Mouse (Mus musculus): ENCODE measurements around the gene Tmppe.

Tmppe gene

GRCm38 (mm10) chr9:114395258-114395657, 5.6 kb upstream of the Tmppe start:
- no peak for DNase-seq

DNA sequence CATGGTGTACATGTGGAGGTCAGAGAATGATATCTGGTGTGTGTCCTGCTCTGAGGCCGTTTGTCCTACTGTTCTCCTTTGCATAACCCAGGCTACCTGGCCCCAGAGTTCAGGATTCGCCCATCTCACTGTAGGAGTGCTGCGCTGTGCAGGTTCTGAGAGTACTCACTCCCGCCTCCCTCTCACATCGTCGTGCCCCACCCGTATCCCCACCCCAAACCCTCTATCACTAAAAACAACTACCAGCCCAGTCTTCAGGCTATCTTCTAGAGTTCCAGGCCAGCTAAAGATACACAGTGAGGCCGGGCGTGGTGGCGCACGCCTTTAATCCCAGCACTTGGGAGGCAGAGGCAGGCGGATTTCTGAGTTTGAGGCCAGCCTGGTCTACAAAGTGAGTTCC, 1.2 kb upstream of the Tmppe start:
- no peak for DNase-seq

DNA sequence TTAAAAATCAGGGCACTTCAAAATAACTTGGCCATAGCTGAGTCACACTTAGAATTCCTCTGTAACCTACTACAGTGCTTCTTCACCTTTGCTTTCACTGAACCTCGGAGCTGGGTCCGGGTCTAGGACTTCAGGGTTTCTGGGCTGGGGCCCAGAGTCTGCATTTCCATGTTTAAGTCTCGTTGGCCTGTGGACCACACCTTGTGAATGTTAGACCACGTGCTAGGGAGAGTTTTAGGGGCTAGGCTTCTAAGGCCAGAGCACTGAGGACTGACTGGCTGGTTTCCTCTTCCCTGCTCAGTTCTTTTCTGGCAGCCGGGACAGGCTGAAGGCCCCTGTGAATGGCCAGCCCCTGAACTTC, 337 bp upstream of the Tmppe start:
- DNase-seq: no peak

GRCm38 (mm10) chr9:114401685-114402080, 778 bp downstream of the Tmppe start:
- no peak for DNase-seq

GRCm38 (mm10) chr9:114407676-114408075, 6.8 kb downstream of the Tmppe start:
- DNase-seq: no peak

DNA sequence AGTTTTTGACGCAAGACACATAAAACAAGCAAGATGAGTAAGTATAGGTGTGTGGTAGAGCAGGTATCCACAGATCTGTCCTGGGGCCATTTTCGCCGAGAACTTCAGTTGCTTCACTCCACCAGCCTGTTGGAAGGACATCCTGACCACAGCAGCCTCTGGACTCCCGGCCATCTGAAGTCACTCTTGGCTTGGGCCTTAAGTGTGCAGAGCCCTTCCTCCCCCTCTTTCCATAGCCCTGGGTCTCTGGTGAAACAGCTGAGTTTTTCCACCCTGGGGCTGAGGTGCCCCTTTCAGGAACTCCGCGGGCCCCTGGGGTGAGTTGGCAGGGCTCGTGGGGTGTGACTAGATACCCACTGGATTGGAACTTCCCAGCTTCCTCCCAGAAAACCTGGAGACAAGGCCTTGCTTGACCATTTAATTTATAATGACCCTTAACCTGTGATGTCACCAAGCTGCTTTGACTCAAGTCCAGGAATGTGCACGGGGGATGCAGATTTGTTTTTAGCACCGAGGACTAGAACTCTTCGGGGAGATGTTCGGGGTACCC, 9.5 kb downstream of the Tmppe start:
- no peak for DNase-seq

- no peak for DNase-seq
Observed at GRCm38 (mm10) chr9:114411295-114411694, 10.4 kb downstream of the Tmppe start.

DNA sequence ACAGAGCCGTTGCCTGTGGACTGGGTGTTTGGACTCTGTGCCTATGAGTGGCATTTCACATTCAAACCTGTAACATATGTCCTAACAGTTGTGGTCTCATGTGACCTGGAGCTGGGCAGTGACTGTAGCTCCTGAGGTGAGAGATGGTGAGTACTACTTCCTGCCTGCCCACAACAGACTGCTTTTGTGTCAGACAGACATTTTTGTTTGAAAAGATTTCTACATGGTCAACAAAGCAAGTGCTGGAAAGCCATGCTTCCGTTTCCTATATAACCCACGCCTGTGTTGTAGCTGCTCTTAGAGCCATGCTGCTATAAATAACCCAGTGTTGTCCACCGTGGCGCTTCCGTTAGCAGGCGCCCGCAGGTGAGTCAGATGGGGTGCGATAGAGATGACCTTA, 11.5 kb downstream of the Tmppe start:
- no peak for DNase-seq

- no peak for DNase-seq
Observed at GRCm38 (mm10) chr9:114413866-114414265, 13.0 kb downstream of the Tmppe start.

DNA sequence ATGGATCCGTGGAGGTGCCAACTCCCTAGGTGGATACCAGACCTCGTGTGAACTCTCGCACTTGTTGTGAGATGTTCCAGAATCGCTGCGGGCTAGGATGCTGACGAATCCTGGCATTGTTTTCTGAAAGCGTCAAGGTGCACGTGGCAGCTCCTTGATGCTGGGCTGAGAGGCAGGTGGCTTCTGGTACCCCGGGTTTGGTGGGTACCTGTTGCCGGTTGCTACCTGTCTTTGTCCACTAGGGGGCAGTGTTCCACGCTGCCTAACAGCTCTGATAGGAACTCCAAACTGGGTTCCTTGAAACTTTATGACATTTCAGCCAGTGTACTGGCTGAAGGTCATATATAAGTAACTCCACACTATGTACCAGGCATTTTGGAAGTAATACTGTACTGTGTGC, 14.8 kb downstream of the Tmppe start:
- peak in 1 of 2 experiments; percentile 45 for DNase-seq

DNA sequence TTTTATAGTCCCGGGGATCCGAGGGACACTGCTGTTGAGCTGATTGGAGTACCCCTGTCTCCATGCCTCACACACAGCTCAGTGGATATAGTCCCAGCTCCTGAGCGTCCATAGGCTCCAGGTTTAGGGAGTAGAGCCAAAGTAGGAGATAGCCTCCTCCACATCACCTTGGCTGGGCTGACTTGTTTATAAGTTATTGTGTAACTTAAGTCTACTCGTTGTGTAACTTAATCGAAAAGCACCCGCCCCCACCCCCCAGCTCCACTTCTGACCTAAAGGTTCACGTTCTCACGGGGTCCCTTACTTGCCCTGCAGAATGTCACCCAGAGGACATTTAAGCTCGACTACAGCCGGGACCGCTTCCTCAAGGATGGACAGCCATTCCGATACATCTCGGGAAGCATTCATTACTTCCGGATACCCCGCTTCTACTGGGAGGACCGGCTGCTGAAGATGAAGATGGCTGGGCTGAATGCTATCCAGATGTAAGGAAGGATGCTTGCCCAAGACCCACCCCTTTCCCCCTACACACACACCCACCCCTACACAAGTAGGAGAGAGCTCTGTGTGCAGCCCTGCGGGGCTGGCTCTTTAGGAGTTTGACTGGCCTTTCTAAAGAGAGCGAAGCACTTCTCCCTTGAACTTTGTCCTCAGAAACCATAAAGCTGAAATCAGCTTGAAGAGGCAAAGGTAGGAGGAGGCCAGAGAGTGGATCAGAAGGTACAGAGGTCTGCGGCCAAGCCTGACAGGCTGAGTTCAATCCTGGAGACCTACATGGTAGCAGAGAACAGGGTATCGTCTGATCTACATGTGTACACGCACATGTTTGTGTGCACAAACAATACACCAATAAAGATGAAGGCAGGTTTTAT, 16.0 kb downstream of the Tmppe start:
- DNase-seq: no peak

DNA sequence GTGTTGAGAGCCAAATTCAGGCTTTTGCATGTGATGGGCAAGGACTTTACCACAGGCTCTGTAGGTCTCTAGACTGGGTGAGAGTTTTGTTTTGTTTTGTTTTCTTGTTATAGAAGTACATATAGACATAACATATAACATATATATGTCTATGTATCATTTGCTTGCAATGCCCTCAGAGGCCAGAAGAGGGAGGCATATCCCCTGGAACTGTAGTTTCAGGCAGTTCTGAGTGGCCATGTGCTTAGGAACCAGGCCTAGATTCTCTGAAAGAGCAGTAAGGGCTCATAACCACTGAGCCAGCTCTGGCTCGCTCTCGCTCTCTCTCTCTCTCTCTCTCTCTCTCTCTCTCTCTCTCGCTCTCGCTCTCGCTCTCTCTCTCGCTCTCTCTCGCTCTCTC, 17.3 kb downstream of the Tmppe start:
- peak in 1 of 2 experiments; percentile 53 for DNase-seq

- DNase-seq: no peak
Observed at GRCm38 (mm10) chr9:114420443-114420842, 19.5 kb downstream of the Tmppe start.

DNA sequence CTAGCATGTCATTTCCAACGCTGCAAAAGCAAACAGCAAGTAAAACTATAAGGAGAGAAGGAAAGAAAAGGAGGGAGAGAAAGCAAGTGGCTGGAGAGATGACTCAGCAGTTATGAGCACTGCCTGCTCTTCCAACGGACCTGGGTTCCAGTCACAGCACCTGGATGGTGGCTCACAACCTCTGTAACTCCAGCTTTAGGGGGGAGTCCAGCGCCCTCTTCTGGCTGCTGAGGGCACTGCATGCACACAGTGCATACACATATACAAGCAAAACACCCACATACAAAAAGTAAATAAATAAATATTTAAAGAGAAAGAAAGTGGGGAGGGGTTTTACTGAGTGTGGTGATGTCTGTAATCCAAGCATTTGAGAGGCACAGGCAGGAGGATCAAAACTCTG, 20.1 kb downstream of the Tmppe start:
- no peak for DNase-seq

- no peak for DNase-seq
Observed at GRCm38 (mm10) chr9:114421797-114422196, 20.9 kb downstream of the Tmppe start.

DNA sequence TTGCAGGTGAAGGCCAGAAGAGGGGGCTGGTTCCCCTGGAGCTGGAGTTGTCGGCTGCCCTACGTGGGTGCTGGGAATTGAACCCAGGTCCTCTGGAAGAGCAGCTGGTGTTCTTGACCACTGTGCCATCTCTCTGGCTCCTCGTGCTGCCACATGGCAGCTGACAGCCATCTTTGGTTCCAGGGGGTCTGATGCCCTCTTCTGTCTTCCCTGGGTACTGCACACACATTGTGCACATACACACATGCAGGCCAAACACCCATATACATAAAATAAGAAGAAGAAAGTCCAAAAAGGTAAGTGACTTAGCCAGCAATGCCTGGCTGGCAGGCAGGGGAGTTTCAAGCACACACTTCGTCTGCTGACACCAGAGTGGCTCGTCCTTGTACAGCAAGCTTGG, 24.7 kb downstream of the Tmppe start:
- DNase-seq: no peak

DNA sequence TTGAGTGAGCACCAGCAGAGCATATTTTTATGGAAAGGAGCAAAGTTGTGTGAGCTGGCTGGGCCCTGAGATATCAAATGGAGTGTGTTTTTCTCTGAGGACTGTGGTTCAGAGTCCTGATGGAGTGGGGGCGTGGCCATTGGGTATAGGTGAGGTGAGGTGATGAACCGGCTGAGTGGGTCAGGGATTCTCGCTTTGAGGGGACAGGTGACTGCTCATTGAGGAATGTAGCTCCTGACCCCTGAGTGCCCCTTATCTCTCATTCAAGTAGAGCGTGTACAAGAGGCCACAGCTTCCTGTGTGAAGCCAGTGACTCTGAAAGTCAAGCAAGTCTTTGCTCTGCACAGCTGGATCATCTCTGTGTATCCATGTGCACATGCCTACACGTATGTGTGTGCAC, 25.3 kb downstream of the Tmppe start:
- DNase-seq: no peak

DNA sequence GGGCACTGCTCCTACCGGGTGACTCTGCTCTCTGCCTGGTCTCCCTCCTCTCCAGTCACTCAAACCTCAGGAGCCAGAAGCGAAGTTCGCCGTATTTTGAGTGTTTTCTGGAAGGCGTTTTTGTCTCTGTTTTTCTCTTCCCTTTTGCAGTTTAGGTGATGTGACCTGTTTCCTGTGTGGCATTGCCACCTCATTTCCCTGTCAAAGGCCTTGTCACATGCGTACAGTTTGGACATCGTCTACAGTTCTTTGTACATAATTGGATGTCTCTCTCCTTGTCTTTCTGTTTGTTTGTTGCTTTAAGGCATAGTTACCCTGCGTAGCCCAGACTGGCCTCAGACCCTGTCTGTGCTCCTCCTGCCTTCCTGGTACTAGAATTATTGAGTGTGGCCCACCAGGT, 26.5 kb downstream of the Tmppe start:
- DNase-seq: no peak

DNA sequence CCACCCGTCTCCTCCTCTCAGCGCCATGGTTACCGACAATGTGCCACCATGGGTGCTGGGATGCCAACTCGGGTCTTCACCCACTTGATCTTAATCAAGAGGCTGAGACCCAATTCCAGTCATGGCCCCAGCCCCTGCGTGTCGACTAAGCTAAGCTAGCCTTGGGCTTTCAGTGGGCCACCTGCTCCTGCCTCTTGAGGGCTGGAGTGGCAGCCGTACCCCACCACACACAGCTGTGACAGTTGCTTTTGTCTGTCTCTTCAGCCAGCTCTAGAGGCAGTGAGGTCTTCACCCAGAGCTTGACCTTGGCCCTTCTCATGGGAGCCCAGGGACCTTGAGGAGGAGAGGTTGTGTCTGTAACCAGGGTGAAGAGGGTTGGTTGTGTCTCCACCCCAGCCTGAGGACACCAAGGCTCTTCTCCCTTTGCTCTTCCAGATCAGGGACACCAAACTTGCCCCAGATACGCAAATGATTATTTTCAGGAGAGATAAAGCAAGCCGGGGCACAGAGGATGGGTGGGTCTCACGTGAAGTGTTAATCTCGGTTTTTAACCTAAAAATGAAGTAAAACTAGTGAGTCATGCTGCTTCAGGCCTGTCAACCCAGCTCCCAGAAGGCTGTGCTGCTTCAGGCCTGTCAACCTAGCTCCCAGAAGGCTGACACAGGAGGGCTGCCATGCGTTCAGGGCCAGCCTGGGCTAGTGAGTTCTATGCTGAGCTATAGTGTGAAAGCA, 27.4 kb downstream of the Tmppe start:
- no peak for DNase-seq

DNA sequence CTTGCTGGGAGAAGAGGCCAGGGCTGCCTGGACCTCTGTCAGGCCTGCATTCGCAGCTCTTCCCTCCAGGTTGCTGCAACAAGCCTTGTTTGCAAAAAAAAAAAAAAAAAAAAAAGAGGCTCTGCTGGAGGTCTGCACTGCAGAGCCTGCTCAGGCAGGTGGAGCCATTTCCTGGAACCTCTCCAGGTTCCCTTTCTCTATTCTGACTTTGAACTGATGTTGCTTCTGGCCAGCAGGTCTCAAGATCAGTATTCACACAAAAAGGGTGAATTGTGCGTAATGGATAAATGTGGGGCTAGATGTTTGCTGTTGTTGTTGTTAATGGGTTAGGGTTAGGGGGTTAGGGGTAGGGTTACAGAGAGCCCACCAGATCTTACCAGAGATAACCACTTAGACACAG, 34.8 kb downstream of the Tmppe start:
- DNase-seq: no peak

GRCm38 (mm10) chr9:114440548-114440947, 39.6 kb downstream of the Tmppe start:
- no peak for DNase-seq

GRCm38 (mm10) chr9:114442225-114442624, 41.3 kb downstream of the Tmppe start:
- DNase-seq: no peak

DNA sequence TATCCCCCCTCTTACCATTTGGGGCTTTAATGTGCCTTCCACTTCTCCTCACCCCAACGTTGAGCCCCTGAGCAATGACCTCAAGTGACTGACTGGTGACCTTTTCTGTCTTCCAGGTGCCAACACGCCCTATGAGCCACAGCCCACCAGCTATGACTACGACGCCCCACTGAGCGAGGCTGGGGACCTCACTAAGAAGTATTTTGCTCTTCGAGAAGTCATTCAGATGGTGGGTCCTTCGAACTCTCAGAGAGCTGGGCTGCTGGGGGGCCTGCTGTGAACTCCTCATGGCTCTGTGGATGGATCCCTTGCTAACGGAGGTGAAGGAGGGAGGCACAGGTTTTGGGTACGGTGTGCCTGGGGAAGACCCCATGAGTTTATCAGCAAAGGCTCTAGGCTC, 42.0 kb downstream of the Tmppe start:
- DNase-seq: no peak

DNA sequence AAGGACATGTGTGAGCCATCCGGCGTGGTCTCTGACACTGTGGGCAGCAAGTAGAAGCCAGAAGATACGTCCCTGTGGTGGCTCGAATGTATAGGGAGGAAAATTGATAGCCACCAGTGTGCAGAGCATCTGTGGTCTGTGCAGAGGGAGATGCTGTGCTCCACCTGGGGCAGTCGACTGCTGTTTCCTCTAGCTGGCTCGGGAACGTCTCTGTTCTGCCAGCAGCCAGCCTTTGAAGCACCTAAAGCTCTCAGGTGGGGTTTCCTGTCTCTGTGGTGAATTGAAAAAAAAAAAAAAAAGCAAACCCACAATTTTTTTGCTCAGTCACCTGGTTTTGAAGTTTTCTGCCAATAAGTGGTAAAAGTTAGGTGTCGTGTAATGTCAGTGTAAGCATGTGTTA, 42.4 kb downstream of the Tmppe start:
- no peak for DNase-seq
